Mouse (Mus musculus): ENCODE measurements around the gene Katnbl1. TPM values are rescaled to one million over a fixed set of nuclear protein-coding genes. Genes with fewer than 3 reads are reported as not detected.
A peak's percentile ranks its signal among the peaks of the same experiment; 100 is the strongest.
"Not testable (repeated sequence)": the region's sequence is repeated elsewhere in the genome, so short reads cannot be mapped to it uniquely, and the experiment has no call there.

The Katnbl1 gene
- polyA plus RNA-seq, 1 experiment from 2014 or later, result 49.0 TPM

DNA sequence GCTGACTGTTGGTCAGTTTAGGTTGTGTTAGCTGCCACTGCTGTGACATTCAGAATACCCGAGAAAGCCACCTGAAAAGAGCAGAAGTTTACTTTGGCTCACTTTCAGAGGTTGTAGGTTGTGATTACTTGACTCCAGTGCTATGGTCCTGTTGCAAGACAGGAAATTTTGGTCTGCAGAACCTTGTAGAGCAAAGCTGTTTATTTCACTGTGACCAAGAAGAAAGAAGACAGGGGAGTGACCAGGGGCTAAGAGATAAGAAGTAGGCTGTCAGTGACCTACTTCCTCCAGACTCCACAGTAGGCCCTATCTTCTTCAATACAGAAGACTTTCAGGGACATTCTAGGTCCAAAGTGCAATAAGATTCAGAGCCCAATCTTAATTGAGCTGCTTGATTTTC lies 17.6 kb downstream of the Katnbl1 start:
- 76% methylated on average over 1 of the region's 1 CpGs for WGBS

DNA sequence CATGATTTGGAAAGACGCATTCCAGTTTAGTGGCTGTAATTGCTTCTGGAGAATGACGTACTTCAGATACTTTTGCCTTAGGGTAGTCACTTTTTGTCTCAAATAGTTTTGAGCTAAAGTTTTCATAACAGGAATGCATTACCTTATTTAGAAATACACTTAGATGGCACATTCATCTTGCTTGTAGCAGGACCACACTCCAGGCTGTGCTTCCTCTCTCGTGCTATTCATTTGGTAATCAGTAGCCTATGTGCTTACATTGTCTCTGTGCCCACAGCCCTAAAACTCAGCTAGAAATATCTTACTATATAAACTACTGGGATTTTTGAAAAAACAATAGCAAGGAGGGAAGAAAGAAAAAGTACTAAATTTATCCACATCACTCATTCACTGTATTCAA lies 28.0 kb downstream of the Katnbl1 start:
- H3K27ac ChIP-seq (replicated peaks), result no peak overlapping the region
- peaks cover 24% of the 10 kb centered on the region for H3K36me3 ChIP-seq
- H3K9me3 ChIP-seq (replicated peaks), result no peaks in the 10 kb centered on the region
- no peak overlapping the region for H3K4me2 ChIP-seq (replicated peaks)
- no peak for ATAC-seq (ENCODE audit: insufficient number of reproducible peaks, low FRiP score, low TSS enrichment, low read depth)
- 50% methylated on average over 3 of the region's 3 CpGs for WGBS
- H3K4me3 ChIP-seq (replicated peaks), result no peak overlapping the region
- no peaks in the 10 kb centered on the region for H3K4me1 ChIP-seq
- no peak overlapping the region for H3K9ac ChIP-seq
- H3K27me3 ChIP-seq, result no peaks in the 10 kb centered on the region

More for the DNA sequence above, 17.6 kb downstream of the Katnbl1 start:
- Histone ChIP-seq H3K4me3 (replicated peaks) (no peak overlapping the region), H3K27me3 (no peaks in the 10 kb centered on the region), H3K27ac (replicated peaks) (no peak overlapping the region), H3K4me2 (replicated peaks) (no peak overlapping the region), H3K36me3 (no peaks in the 10 kb centered on the region), H3K4me1 (no peaks in the 10 kb centered on the region), H3K9me3 (replicated peaks) (no peaks in the 10 kb centered on the region), H3K9ac (no peak overlapping the region)
- ATAC-seq (ENCODE audit: insufficient number of reproducible peaks, low FRiP score, low TSS enrichment, low read depth), result no peak

DNA sequence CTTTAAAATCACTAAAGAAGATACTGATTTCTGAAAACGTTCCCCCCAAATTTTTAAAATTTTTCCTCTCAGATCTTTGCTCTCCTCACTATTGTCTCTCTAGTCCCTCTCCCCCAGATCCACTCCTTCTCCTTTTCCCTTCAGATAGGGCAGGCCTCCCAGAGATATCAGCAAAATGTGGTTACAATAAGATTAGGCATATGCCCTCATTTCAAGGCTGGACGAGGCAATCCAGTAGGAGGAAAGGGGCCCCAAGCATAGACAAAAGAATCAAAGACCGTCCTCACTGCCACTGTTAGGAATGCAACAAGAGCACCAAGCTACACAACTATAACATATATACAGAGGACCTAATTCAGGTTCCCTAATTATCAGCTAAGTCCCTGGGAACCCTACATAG lies 46.3 kb downstream of the Katnbl1 start:
- ATAC-seq (ENCODE audit: insufficient number of reproducible peaks, low FRiP score, low TSS enrichment, low read depth), result no peak

DNA sequence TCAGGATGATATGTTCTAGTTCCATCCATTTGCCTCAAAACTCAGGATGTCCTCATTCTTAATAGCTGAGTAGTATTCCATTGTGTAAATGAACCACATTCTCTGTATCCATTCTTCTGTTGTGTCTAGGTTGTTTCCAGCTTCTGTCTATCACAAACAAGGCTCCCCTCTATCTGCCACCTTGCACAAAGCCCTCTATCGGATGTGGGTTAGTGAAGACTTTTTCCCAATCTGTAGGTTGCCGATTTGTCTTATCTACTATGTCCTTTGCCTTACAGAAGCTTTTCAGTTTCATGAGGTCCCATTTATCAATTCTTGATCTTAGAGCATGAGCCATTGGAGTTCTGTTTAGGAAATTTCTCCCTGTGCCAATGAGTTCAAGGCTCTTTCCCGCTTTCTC lies 49.5 kb downstream of the Katnbl1 start:
- not testable (repeated sequence) for ATAC-seq (ENCODE audit: insufficient number of reproducible peaks, low FRiP score, low TSS enrichment, low read depth); H3K36me3 ChIP-seq; H3K4me2 ChIP-seq (replicated peaks); H3K4me3 ChIP-seq (replicated peaks); H3K9me3 ChIP-seq (replicated peaks); H3K4me1 ChIP-seq; H3K27me3 ChIP-seq; H3K9ac ChIP-seq; H3K27ac ChIP-seq (replicated peaks)
- 87% methylated on average over 3 of the region's 3 CpGs for WGBS

More for the DNA sequence above, 46.3 kb downstream of the Katnbl1 start:
- WGBS, result 70% methylated on average over 3 of the region's 3 CpGs
- Histone ChIP-seq H3K9ac (no peak overlapping the region), H3K4me1 (no peaks in the 10 kb centered on the region), H3K4me2 (replicated peaks) (no peak overlapping the region), H3K27ac (replicated peaks) (no peak overlapping the region), H3K36me3 (no peaks in the 10 kb centered on the region), H3K9me3 (replicated peaks) (no peaks in the 10 kb centered on the region), H3K27me3 (no peaks in the 10 kb centered on the region), H3K4me3 (replicated peaks) (no peak overlapping the region)

DNA sequence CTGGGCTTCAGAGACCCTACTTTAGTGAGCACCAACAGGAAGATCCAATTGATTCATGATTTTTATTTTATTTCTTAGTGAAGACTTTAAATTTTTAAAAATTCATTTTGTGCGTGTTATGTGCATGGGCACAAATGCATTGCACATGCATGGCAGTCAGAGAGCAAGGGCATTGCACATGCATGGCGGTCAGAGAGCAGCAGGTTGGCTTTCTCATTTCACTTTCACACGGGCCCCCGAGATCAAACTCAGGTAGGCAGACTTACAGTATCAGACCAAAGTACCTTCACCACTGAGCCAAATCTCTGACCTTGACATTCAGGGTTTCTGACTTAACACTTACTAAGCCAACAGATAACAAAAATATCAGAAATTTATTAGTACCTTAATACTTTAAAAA lies 50.7 kb downstream of the Katnbl1 start:
- H3K36me3 ChIP-seq, result no peaks in the 10 kb centered on the region
- H3K9me3 ChIP-seq (replicated peaks), result no peaks in the 10 kb centered on the region
- no peak for ATAC-seq (ENCODE audit: insufficient number of reproducible peaks, low FRiP score, low TSS enrichment, low read depth)
- H3K4me2 ChIP-seq (replicated peaks), result no peak overlapping the region
- WGBS, result 89% methylated on average over 4 of the region's 4 CpGs
- H3K9ac ChIP-seq, result no peak overlapping the region
- no peaks in the 10 kb centered on the region for H3K27me3 ChIP-seq
- H3K27ac ChIP-seq (replicated peaks), result no peak overlapping the region
- no peak overlapping the region for H3K4me3 ChIP-seq (replicated peaks)
- no peaks in the 10 kb centered on the region for H3K4me1 ChIP-seq

DNA sequence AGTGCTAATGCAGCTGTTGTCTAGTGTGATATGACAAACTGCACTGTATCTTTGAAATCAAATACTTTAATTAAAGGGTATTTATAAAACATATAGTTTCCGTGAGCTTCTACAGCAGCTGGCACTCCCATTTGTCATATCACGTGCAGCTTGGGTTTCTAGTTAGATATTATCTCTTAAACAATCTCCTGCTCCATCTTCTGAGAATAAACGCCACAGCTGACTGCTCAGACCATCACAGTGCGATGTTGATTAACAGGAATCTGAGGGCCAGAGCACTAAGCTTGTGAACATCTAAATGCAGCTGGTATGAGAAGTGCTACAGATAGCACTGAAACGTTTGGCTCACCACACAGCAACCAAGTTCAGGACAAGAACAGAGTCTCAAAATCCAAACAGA lies 51.4 kb downstream of the Katnbl1 start:
- peak; percentile 47; the same call in 1 of the 2 replicates for ATAC-seq (ENCODE audit: insufficient number of reproducible peaks, low FRiP score, low TSS enrichment, low read depth)
- no peaks in the 10 kb centered on the region for H3K4me1 ChIP-seq
- H3K9ac ChIP-seq, result no peak overlapping the region
- WGBS, result 46% methylated on average over 5 of the region's 5 CpGs
- H3K9me3 ChIP-seq (replicated peaks), result no peaks in the 10 kb centered on the region
- H3K27ac ChIP-seq (replicated peaks), result no peak overlapping the region
- no peaks in the 10 kb centered on the region for H3K27me3 ChIP-seq
- no peaks in the 10 kb centered on the region for H3K36me3 ChIP-seq
- H3K4me2 ChIP-seq (replicated peaks), result no peak overlapping the region
- no peak overlapping the region for H3K4me3 ChIP-seq (replicated peaks)

DNA sequence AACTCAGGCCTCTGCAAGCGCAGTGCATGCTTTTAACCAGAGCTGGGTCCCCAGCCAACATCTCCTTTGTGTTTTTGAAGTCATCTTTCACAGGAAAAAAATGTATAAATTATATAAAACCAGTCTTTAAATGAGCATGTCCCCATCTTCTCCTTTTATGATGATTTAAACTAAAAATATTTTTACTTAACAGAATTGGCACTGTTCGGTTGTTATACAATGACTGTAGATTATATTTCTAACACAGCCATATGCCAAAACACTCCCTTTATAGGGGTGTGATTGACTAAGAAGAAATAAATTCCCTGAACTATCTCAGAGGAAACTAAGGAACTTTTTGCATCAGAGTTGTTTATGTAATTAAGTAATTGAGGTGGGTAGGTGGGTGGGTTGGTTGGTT lies 53.5 kb downstream of the Katnbl1 start:
- no peaks in the 10 kb centered on the region for H3K4me1 ChIP-seq
- 94% methylated on average over 2 of the region's 2 CpGs for WGBS
- H3K36me3 ChIP-seq, result no peaks in the 10 kb centered on the region
- no peaks in the 10 kb centered on the region for H3K9me3 ChIP-seq (replicated peaks)
- no peak overlapping the region for H3K4me3 ChIP-seq (replicated peaks)
- no peak for ATAC-seq (ENCODE audit: insufficient number of reproducible peaks, low FRiP score, low TSS enrichment, low read depth)
- H3K9ac ChIP-seq, result no peak overlapping the region
- no peak overlapping the region for H3K4me2 ChIP-seq (replicated peaks)
- no peaks in the 10 kb centered on the region for H3K27me3 ChIP-seq
- H3K27ac ChIP-seq (replicated peaks), result no peak overlapping the region

DNA sequence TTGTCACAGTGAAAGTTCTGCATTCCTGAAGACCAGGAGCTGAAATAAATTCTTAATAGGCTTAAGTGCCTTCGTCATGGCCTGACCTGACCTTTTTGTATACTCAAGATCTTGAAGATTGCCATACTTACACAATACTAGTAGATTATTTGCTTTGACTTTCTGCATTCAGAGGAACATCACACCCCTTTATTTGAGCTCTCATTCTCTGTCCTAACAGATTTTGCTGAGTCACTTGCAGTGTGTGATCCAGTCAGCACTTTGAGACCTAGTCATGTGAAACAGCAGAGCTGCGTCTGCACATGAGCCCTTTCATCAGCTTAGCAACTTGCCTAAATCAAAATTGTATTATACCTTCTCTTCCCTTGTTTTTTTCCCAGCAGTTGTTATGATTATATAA lies 54.3 kb downstream of the Katnbl1 start:
- no peak overlapping the region for H3K4me2 ChIP-seq (replicated peaks)
- no peak overlapping the region for H3K4me3 ChIP-seq (replicated peaks)
- H3K27ac ChIP-seq (replicated peaks), result no peak overlapping the region
- no peaks in the 10 kb centered on the region for H3K27me3 ChIP-seq
- H3K4me1 ChIP-seq, result no peaks in the 10 kb centered on the region
- no peaks in the 10 kb centered on the region for H3K36me3 ChIP-seq
- WGBS, result 53% methylated on average over 2 of the region's 2 CpGs
- H3K9ac ChIP-seq, result no peak overlapping the region
- ATAC-seq (ENCODE audit: insufficient number of reproducible peaks, low FRiP score, low TSS enrichment, low read depth), result no peak
- no peaks in the 10 kb centered on the region for H3K9me3 ChIP-seq (replicated peaks)

DNA sequence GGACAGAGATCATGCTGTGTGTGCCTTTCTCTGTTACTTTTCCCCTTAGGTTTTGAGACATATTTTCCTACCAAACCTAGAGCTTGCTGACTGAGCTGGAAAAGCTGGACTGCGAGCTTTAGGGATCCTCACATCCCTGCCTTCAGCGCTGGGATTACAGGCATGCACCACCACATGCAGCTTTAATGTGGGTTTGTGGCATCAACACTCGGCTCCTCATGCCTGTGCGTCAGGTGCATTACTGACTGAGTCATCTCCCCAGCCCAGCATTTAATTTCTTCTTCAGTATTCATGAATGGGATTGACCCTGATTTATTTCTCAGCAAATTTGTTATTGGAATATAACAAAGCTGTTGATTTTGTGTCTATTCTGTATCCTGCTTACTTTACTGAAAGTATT lies 57.3 kb downstream of the Katnbl1 start:
- 74% methylated on average over 4 of the region's 4 CpGs for WGBS
- no peak for ATAC-seq (ENCODE audit: insufficient number of reproducible peaks, low FRiP score, low TSS enrichment, low read depth)
- H3K4me2 ChIP-seq (replicated peaks), result no peak overlapping the region
- H3K9ac ChIP-seq, result no peak overlapping the region
- H3K4me3 ChIP-seq (replicated peaks), result no peak overlapping the region
- no peaks in the 10 kb centered on the region for H3K36me3 ChIP-seq
- no peaks in the 10 kb centered on the region for H3K4me1 ChIP-seq
- H3K27me3 ChIP-seq, result no peaks in the 10 kb centered on the region
- H3K9me3 ChIP-seq (replicated peaks), result no peaks in the 10 kb centered on the region
- H3K27ac ChIP-seq (replicated peaks), result no peak overlapping the region

DNA sequence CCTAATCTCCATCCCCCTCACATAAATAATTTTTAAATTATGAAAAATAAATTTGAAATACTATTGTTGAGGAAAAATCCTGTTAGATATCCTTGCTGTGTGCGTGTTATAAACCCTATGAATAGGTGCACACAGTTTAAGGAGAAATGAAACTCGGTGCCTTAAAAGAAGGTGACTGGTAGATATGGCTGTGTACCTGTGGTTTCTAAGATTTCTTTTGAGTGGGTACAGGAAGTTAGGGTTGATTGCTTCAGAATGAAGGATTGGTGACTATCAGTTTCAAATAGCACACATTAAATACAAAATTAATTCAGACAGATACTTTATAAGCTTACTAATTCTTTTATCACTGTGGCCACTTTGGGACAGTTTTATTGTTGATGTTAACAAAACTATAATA lies 58.6 kb downstream of the Katnbl1 start:
- no peaks in the 10 kb centered on the region for H3K9me3 ChIP-seq (replicated peaks)
- ATAC-seq (ENCODE audit: insufficient number of reproducible peaks, low FRiP score, low TSS enrichment, low read depth), result no peak
- no peaks in the 10 kb centered on the region for H3K36me3 ChIP-seq
- H3K4me3 ChIP-seq (replicated peaks), result no peak overlapping the region
- no peaks in the 10 kb centered on the region for H3K27me3 ChIP-seq
- no peak overlapping the region for H3K9ac ChIP-seq
- 85% methylated on average over 2 of the region's 2 CpGs for WGBS
- no peak overlapping the region for H3K4me2 ChIP-seq (replicated peaks)
- no peak overlapping the region for H3K27ac ChIP-seq (replicated peaks)
- no peaks in the 10 kb centered on the region for H3K4me1 ChIP-seq

DNA sequence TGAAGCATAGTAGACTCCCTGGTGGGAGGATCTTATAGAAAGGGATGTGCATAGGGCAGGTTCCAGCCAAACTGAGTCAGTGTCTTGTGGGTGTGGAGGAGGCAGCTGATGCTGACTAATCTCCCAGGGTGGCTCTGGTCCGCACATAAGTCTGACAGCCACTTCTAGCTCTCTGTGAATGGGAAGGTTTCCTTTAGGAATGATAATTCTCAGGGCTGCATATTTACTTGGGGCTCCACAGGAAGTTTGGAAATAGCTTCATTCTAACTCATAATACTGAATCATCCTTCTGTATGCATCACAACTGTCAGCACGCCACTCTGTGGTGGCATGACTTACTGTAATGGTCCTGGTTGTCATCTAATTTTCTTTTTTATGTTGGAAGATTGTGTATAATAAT lies 64.5 kb downstream of the Katnbl1 start:
- Histone ChIP-seq H3K4me2 (replicated peaks) (no peak overlapping the region), H3K4me1 (no peaks in the 10 kb centered on the region), H3K4me3 (replicated peaks) (no peak overlapping the region), H3K9me3 (replicated peaks) (no peaks in the 10 kb centered on the region), H3K9ac (no peak overlapping the region), H3K27me3 (no peaks in the 10 kb centered on the region), H3K27ac (replicated peaks) (no peak overlapping the region), H3K36me3 (no peaks in the 10 kb centered on the region)
- WGBS, result 46% methylated on average over 2 of the region's 2 CpGs
- ATAC-seq (ENCODE audit: insufficient number of reproducible peaks, low FRiP score, low TSS enrichment, low read depth), result no peak; the same call in 1 of the 2 replicates

DNA sequence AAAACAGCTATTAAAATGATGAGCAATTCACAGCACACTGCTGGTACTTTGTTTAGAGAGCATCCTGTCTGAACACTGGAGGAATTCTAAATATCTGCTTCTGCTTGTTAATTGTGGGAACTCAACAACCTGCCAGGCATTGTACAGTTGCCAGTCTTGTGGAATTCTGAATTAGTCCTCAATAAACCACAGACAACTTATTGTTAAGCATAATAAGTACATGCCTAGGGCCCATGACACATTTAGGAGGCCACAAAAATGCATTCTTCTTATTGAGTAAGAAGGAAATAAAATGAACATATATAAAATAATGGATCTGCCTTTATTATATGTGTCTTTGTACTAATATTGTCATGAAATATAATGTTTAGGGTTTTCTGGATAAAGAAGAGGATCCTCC lies 66.5 kb downstream of the Katnbl1 start:
- H3K9ac ChIP-seq, result no peak overlapping the region
- no peaks in the 10 kb centered on the region for H3K4me1 ChIP-seq
- no peaks in the 10 kb centered on the region for H3K27me3 ChIP-seq
- no peak overlapping the region for H3K4me2 ChIP-seq (replicated peaks)
- no peak for ATAC-seq (ENCODE audit: insufficient number of reproducible peaks, low FRiP score, low TSS enrichment, low read depth)
- H3K27ac ChIP-seq (replicated peaks), result no peak overlapping the region
- no peak overlapping the region for H3K4me3 ChIP-seq (replicated peaks)
- H3K36me3 ChIP-seq, result no peaks in the 10 kb centered on the region
- H3K9me3 ChIP-seq (replicated peaks), result no peaks in the 10 kb centered on the region
